Mouse (Mus musculus) embryo, embryonic 10 days (tissue): Measurements from ENCODE around the gene Tspoap1.
A peak's percentile ranks its signal among the peaks of the same experiment; 100 is the strongest.

Experiments used
- DNase-seq: peaks from one replicate; pipeline ENCODE4 v3.0.0-alpha.2; 2015; ENCODE audit warnings: low spot score

The Tspoap1 gene

GRCm38 (mm10) chr11:87759609-87760005 lies 734 bp upstream of the Tspoap1 start:
- DNase-seq: no peak

- no peak for DNase-seq
These were observed 910 bp downstream of the Tspoap1 start for GRCm38 (mm10) chr11:87761181-87761721.

GRCm38 (mm10) chr11:87761806-87762701 lies 1.7 kb downstream of the Tspoap1 start:
- no peak for DNase-seq

GRCm38 (mm10) chr11:87762702-87763385 lies 2.5 kb downstream of the Tspoap1 start:
- no peak for DNase-seq

GRCm38 (mm10) chr11:87763511-87763987 lies 3.2 kb downstream of the Tspoap1 start:
- peak; percentile 61 for DNase-seq

GRCm38 (mm10) chr11:87763988-87764876 lies 3.9 kb downstream of the Tspoap1 start:
- DNase-seq: peak; percentile 20

GRCm38 (mm10) chr11:87768745-87769144 lies 8.4 kb downstream of the Tspoap1 start:
- DNase-seq: no peak

- DNase-seq: peak; percentile 59
These were observed 10.6 kb downstream of the Tspoap1 start for GRCm38 (mm10) chr11:87770989-87771388.

GRCm38 (mm10) chr11:87772354-87772753 lies 12.0 kb downstream of the Tspoap1 start:
- no peak for DNase-seq

- peak; percentile 86 for DNase-seq
These were observed 17.9 kb downstream of the Tspoap1 start for GRCm38 (mm10) chr11:87778100-87778765.

GRCm38 (mm10) chr11:87778915-87779314 lies 18.6 kb downstream of the Tspoap1 start:
- no peak for DNase-seq

GRCm38 (mm10) chr11:87779392-87779791 lies 19.1 kb downstream of the Tspoap1 start:
- no peak for DNase-seq

GRCm38 (mm10) chr11:87780130-87780529 lies 19.8 kb downstream of the Tspoap1 start:
- DNase-seq: no peak

GRCm38 (mm10) chr11:87790088-87790487 lies 29.7 kb downstream of the Tspoap1 start:
- DNase-seq: no peak

- no peak for DNase-seq
These were observed 33.1 kb downstream of the Tspoap1 start, which contains the start of gene Mpo for GRCm38 (mm10) chr11:87793460-87793859. Mpo (plus strand) TSS chr11:87793581.

- DNase-seq: no peak
These were observed 41.5 kb downstream of the Tspoap1 start for GRCm38 (mm10) chr11:87801711-87802275.

- DNase-seq: peak; percentile 62
These were observed 42.3 kb downstream of the Tspoap1 start for GRCm38 (mm10) chr11:87802621-87803020.

GRCm38 (mm10) chr11:87805448-87805847 lies 45.1 kb downstream of the Tspoap1 start:
- peak; percentile 47 for DNase-seq

- no peak for DNase-seq
These were observed 47.1 kb downstream of the Tspoap1 start for GRCm38 (mm10) chr11:87807433-87807832.

- no peak for DNase-seq
These were observed 47.9 kb downstream of the Tspoap1 start for GRCm38 (mm10) chr11:87808236-87808635.

- peak; percentile 15 for DNase-seq
These were observed 51.1 kb downstream of the Tspoap1 start for GRCm38 (mm10) chr11:87811396-87811795.
